Mouse (Mus musculus): ENCODE results near the gene Lamc2.

The Lamc2 gene

GRCm38 (mm10) chr1:153185828-153186803 is at the start of gene Lamc2:
Lamc2 (minus strand) TSS chr1:153186447.
- DNase-seq (ENCODE audit: low spot score), result no peak

GRCm38 (mm10) chr1:153235576-153235975 is 49.3 kb upstream of the Lamc2 start:
- no peak for DNase-seq (ENCODE audit: low spot score)

DNA sequence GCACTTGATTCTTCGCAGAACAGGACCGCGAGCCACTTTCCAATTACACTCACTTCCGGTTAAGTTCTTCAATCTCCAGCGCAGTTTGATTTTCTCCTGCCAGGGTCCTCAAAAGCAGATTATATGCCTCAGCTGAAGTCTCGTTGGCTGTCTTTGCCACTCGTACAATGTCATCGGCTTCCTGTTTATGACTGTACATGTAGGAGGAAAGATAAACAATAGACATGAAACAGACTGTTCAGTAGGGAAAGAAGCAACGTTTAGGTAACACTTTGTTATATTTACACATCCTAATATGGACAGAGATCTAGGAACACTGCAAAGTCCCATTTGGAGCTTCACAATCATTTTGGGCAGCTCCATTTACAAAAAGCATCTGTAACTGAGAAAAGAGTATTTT is 45.4 kb upstream of the Lamc2 start:
- no peak for DNase-seq (ENCODE audit: low spot score)

DNA sequence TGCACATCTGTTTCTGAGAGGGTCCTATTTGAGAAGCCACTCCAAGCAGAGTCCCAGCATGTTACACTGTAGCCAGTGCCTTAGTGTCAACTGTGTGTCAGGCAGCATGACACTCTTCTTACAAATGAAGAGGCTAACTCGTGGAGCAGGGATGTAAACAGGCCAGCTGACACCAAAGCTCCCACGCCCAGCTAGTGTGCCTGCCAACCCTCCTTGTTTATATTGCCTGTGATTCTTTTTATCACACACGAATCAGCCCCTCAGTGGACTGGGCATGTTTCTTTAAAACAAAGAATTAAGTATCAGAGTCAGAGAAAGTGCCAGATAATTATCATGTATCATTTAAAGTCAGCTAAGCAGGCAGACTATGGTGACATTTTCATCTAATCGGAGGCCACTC is 41.7 kb upstream of the Lamc2 start:
- DNase-seq (ENCODE audit: low spot score), result no peak

- DNase-seq (ENCODE audit: low spot score), result no peak
Observed at GRCm38 (mm10) chr1:153227096-153227495, 40.8 kb upstream of the Lamc2 start.

GRCm38 (mm10) chr1:153225786-153226725 is 39.8 kb upstream of the Lamc2 start:
- DNase-seq (ENCODE audit: low spot score), result no peak

GRCm38 (mm10) chr1:153224331-153224730 is 38.1 kb upstream of the Lamc2 start:
- DNase-seq (ENCODE audit: low spot score), result peak; percentile 16

DNA sequence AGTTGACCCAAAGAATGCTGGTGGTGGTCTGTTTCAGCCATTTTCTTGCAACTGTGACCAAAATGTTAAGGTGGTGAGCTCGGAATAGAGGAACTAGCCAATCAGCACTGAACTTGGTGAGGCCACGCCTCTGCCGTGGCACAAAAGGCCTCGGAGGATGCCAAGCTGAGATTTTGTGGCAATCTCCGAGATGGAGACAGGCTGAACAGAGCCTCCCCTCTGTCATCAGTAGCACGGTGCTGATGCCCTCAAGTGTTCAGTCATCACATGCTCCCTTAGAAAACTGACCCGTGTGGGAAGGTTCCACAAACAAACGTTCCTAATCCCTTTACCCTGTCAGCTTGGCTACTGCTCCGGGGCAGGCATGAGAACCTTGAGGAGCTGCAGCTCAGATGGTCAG is 33.1 kb upstream of the Lamc2 start:
- DNase-seq (ENCODE audit: low spot score), result no peak

GRCm38 (mm10) chr1:153216516-153216915 is 30.3 kb upstream of the Lamc2 start:
- DNase-seq (ENCODE audit: low spot score), result no peak

DNA sequence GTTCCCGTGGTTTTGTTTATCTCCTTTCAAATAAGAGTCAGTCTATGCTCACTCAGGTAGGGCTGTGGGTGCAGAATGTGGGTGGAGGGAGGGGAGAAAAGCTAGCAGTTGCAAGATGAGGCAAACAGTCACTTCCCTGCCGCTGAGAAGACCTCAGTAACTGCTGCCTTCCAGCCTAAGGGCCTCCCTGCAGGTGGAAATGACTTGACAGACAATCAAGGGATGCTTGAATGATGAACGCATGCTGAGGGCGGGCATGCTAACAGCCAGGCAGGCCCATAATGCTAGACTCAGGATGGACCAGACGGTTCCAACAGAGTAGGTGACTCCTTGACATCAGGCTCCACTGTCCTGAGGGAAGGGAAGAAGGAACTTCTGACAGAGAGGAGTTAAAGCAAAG is 29.4 kb upstream of the Lamc2 start:
- no peak for DNase-seq (ENCODE audit: low spot score)

- DNase-seq (ENCODE audit: low spot score), result no peak
Observed at GRCm38 (mm10) chr1:153210992-153211391, 24.7 kb upstream of the Lamc2 start.

- no peak for DNase-seq (ENCODE audit: low spot score)
Observed at GRCm38 (mm10) chr1:153210198-153210597, 24.0 kb upstream of the Lamc2 start.

- peak; percentile 78 for DNase-seq (ENCODE audit: low spot score)
Observed at GRCm38 (mm10) chr1:153202195-153202594, 15.9 kb upstream of the Lamc2 start.

DNA sequence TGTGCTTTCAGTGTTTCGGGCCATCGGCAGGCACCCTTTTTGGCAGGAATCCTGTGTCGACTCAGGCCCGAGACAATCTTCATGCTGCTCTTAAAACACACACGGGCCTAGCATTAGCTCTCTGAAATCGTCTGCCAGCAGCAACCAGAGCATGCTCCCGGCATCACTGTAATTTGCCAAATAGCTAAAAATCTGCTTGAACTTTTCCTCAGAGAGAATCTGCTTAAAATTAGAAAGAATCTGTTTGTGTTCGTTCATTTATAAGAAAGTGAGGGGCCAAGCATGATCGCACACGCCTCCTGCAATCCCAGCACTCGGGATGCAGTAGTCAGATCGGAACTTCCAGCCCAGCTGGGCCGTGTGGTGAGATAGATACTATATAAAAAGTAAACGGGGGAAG is 15.2 kb upstream of the Lamc2 start:
- no peak for DNase-seq (ENCODE audit: low spot score)

DNA sequence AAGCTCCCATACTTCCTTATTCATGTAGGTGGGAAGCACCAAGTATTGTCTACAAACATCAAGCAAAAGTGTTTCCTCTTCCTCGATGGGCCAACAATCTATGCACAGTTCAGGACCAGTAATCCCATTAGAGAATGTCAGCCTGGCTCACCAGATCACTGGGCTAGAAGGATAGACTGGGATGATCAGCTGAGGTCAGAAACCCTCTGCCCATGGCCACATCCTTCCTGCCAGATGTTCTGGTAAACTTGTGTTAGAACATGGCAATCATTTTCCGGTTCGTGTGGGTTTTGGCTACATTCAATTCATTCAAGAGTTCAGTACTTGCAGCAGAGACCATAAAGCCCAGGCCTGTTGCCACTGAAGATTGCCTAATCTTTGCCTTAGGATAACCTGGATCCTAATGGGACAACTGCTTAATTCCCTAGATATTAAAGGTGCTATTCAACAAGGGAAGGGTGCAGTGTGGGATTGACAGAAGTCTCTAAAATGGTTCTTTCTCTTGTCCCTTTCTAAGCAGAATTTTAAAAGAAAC is 11.1 kb upstream of the Lamc2 start:
- DNase-seq (ENCODE audit: low spot score), result no peak

DNA sequence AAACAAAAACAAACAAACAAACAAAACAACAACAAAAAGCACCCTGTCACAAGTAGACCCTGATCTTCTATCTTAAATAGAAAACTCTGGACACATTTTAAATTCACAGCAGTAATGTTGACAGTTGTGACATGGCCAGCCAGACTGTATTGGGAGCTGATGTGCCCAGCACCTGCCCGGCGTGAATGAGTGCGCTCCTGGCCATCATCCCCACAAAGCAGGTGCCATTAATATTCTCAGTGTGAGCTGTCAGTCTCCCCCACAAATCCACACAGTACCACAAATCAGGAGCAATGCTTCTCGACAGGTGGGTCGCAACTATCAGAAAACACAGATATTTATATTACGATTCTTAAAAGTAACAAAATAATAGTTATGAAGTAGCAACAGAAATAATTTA is 6.7 kb upstream of the Lamc2 start:
- no peak for DNase-seq (ENCODE audit: low spot score)

GRCm38 (mm10) chr1:153192379-153192778 is 6.1 kb upstream of the Lamc2 start:
- no peak for DNase-seq (ENCODE audit: low spot score)

DNA sequence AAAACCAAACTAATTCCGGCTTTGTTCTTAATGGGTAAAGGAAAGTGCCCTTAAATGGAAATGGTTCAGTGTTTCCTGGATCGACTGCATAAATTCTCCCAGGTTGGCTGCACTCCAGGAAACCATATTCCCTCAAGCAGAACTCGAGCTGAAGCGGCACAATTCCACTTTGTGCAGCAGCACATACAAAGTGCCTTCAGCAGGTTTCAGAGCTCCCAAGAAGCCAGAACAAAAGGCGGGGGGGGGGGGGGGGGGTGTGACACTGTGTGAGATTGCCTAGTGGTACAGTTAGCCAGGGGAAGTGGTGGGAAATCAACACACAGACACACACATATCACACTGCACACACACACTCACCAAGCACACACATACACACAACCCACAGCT is 5.7 kb upstream of the Lamc2 start:
- no peak for DNase-seq (ENCODE audit: low spot score)

GRCm38 (mm10) chr1:153191237-153191942 is 5.1 kb upstream of the Lamc2 start:
- DNase-seq (ENCODE audit: low spot score), result no peak

DNA sequence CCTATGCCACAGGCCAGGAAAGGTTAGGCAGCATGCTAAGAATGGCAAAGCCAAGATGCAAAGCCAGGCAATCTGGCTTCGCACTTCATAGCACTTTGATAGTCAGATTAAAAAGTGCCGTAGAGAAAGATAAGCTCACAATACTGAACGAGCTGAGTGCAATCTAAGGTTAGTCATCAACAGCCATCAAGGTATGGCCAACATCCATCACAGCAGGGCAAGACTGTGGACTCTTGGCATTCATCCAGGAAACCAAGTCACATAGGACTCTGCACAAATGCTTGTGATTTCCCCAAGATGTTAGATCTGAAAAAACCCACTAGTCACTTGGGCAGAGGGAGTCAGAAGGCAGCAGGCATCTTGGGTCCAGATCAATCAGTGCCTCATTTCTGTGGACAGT is 1.8 kb upstream of the Lamc2 start:
- DNase-seq (ENCODE audit: low spot score), result no peak

GRCm38 (mm10) chr1:153180586-153181289 is 5.5 kb downstream of the Lamc2 start:
- no peak for DNase-seq (ENCODE audit: low spot score)

Data from embryo, embryonic 10 days (tissue).